Mouse (Mus musculus) brain, embryonic 14.5 days (tissue): Measurements from ENCODE around the gene Kctd3. TPM values are rescaled to one million over a fixed set of nuclear protein-coding genes. Genes with fewer than 3 reads are reported as not detected.

Source experiments
- DNase-seq: peaks from one replicate; pipeline ENCODE4 v3.0.0-alpha.2; 2011; ENCODE audit warnings: low read depth
- CTCF ChIP-seq: fragments of 200-500 bp; IDR thresholded peaks from 2 replicates; pipeline ENCODE4 v1.5.1; 2012; ENCODE audit warnings: inconsistent platforms, mild to moderate bottlenecking, moderate library complexity, borderline replicate concordance; ENCODE audit not compliant: insufficient read depth, insufficient read length; ENCODE audit errors: extremely low read depth
- POLR2A ChIP-seq: fragments of 200-500 bp; IDR thresholded peaks from 2 replicates; pipeline ENCODE4 v1.6.1; 2012; ENCODE audit warnings: mild to moderate bottlenecking, inconsistent platforms, borderline replicate concordance; ENCODE audit not compliant: poor library complexity, insufficient read depth, insufficient read length, severe bottlenecking; ENCODE audit errors: extremely low read depth
- polyA plus RNA-seq: library from polyadenylated mRNA; depleted of rRNA; stranded (reverse); fragments of >200 nt; gene quantifications from 2 replicates; pipeline ENCODE4 v1.2.3, GENCODE M21; 2012

The Kctd3 gene
- polyA plus RNA-seq, 1 experiment, result 97.5 TPM

DNA sequence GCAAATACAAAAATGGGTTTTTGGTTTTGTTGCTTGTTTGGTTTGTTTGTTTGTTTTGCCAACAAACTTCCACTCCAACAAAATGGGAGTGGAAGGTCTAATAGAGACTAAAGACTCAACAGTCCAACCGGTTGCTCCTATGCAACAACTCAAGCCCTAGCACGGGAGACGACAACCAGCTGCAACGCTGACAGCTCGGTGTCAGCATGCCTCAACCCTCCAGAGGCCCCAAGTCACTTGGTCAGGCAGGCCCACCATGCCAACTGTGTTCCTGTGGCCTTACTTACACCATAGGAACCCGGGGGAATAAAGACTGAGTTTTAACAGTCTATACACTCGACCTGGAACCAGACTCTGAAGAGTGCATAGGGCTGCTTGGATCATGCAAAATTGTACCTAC, 815 bp downstream of the Kctd3 start:
- TF ChIP-seq POLR2A (no peak), CTCF (no peak)
- no peak for DNase-seq

DNA sequence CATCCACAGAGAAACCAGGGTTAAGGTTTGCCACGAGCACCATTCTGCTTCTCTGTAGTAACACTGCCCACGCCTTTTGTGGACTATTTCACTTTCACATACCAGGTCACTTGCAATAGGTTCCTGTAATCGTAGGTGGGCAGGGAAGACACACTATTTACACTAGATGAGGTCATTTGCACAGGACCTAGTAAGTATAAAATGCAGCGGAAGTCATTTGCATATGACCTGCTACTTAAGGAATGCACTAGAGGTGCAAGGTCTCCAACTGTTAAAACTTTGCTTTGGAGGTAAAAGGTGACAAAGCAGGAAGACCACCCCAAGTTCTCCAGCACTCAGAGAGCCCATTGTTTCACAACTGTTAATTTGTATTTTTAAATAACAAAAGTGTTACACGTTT, 1.4 kb downstream of the Kctd3 start:
- TF ChIP-seq CTCF (no peak), POLR2A (no peak)
- no peak for DNase-seq

DNA sequence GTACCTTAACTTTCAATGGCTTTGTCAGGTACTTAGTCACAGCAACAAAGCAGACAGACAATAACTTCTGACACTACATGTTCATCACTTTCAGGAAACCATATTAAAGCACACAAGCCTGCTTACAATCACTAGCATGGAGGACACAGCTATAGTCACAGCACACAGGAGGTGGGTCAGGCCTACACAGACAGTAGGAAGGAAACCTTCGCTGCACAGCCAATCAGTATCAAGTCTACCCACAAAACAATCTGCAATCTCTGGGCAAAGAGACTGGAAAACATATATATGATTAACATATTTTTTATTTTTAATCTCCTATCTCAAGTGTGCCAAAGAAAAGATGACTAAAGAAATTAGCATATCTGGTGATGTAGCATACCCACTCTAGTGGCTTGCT, 2.9 kb downstream of the Kctd3 start:
- DNase-seq, result no peak
- TF ChIP-seq POLR2A, result no peak
- no peak for TF ChIP-seq CTCF

DNA sequence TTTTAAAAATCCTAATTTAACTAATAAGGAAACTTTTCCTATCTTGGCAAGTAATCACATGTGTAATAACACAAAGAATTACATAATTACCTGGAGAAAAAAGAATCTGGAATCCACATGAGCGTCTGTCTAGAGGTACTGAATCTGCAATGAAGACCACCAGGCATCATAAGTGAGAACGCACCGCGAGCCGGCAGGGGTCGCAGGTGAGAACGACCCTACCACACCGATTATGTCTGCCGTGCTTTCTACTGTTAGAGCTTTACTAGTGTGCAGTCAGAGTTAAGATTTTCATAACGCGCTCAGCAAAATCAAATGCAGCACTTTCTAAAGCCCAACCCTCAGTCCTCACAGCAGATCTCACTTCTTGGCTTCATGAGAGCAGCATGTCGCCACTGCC, 5.8 kb downstream of the Kctd3 start:
- no peak for DNase-seq
- no peak for TF ChIP-seq CTCF
- TF ChIP-seq POLR2A, result no peak

DNA sequence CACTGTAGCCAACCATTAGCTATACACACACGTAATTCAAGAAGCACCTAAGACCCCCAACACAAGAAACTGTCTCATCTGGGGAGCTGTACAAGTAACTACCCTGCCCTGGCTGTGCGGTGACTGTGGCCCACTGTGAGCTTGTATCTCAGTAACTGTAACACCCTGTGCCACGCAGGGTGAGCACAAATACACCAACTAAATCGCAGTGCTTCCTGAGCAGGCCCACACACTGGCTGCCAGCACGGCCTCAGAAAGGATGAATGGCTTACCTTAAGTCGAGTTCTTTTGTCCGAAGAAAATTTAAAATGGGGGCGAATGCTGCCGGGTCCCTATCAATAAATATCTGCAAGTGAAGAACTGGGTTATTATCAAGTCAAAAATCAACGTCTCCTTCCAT, 7.7 kb downstream of the Kctd3 start:
- no peak for TF ChIP-seq POLR2A
- no peak for TF ChIP-seq CTCF

DNA sequence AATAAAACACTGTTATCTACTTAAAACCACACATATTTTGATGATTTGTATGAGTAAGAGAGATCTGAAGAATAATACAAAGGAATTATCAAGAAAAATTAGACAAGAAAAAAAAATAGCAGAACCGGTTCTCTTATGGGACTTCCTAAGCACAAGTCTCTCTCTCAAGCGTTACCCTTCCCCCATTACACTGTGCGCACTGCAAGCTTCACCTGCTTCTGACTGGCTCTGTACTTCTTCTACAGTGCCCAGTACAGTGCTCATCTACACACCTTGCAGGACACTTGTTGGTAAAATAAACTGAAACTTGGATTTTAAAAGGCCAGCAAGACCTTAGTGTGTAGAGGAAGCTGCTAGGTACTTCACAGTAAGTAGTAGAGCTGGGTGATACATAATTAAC, 9.7 kb downstream of the Kctd3 start:
- TF ChIP-seq CTCF (no peak), POLR2A (no peak)
- DNase-seq, result no peak

More for the DNA sequence above, 7.7 kb downstream of the Kctd3 start:
- DNase-seq, result no peak

DNA sequence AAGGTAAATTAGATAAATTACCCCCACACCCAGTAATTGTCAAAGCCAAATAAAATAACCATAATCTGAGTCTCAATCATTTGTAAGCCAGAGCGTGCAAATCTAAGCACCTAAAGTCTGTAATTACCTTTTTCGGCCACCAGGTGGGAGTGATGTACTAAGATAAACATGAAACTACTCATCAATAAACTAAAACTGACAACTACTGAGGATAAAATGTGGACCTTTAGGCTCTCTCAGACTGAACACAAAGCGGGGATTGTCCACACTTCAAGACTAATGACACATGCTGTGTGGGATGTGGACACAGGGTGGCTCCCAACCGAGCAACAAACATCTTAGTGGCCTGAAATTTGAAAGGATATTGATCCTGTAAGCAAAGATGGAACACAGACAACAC, 14.4 kb downstream of the Kctd3 start:
- TF ChIP-seq CTCF (peak; percentile 20; the same call in 1 of the 2 replicates), POLR2A (no peak)

DNA sequence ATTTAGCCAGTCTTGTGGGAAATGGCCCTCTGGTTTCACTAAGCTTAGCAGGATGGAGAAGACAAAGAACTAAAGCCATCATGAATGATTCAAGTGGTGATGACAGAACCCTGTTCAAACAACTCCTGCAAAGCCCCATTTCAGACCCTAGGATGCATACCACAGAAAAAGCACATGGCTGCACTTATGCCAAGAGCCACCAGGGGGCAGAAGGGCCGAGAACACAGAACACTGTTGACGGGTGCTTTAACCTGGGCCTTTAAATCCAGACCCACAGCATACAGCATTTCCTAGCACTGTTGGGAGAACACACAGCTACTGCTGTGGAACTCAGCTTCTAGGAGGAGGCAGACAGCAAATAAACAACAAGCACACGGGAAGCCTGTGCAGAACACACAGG, 27.6 kb downstream of the Kctd3 start:
- TF ChIP-seq POLR2A (no peak), CTCF (peak; percentile 84)
- peak; percentile 47 for DNase-seq

More for the DNA sequence above, 14.4 kb downstream of the Kctd3 start:
- DNase-seq, result peak; percentile 77

DNA sequence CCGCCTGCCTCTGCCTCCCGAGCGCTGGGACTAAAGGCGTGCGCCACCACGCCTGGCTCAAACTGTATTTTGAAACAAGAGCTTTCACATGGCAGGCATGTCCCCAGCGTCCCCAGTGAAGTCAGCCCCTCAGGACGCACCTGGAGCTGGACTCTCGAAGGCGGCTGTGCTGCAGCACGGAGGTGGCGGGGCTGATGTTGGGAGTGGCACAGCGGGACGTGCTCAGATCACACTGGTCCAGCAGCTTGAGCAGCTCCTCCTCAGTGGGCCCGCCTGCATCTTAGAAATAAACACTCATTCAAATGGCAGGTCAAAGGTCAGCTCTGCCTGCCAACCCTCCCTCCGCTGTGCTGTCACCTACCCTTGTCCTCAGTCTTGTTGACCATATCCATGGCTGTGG, 33.7 kb downstream of the Kctd3 start:
- no peak for DNase-seq
- no peak for TF ChIP-seq CTCF
- no peak for TF ChIP-seq POLR2A

DNA sequence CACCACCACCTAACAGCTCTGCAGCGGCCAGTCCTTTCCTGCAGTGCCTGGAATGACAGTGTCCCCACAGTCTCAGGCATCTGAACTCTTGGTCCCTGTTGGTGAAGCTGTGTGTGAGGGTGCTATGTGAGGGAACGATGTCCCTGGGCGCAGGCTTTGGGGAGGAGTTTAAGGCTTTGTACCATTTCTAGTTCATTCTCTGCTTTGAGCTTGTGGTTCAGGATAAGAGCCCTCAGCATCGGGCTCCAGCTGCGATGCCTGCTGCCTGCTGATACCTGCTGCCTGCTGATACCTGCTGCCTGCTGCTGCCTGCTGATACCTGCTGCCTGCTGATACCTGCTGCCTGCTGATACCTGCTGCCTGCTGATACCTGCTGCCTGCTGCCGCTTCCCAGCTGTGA, 34.6 kb downstream of the Kctd3 start:
- no peak for DNase-seq

DNA sequence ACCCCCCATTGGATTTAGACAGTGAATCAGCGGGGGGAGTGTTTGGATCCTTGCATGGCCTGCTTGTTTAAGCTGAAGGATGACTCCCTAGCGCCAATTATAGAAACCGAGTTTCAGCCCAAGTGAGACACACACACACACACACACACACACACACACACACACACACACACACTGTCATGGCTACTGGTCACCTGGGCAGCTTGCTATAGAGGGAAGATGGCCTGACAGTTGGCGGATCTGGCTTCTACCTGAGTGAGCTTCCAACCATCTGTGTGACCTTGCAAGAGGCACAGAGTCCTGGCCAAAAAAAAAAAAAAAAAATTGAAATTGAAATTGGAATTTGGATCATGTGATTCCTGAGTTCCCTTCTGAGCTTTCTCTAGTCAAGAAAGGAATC, 55.1 kb downstream of the Kctd3 start:
- DNase-seq, result no peak
- TF ChIP-seq POLR2A, result no peak

More for the DNA sequence above, 34.6 kb downstream of the Kctd3 start:
- TF ChIP-seq CTCF (no peak), POLR2A (no peak)

DNA sequence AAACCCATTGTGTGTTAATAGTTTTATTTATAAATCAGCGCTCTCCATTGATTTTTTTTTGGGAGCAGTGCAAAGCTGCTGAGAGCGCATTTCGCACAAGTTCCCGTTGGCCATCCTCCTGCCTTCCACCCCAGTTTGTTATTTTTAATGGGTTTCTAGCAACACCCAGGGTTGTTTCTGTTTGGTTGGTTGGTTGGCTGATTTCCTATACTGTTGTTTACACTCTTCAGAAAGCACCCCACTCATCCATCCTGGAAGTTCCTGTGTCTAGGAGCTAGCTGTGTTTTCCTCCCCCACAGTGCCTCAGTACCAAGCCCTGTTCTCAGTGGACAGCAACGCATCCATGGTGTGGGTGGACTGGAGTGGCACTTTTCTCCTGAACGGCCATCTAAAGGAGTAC, 56.5 kb downstream of the Kctd3 start:
- no peak for DNase-seq
- no peak for TF ChIP-seq POLR2A
- TF ChIP-seq CTCF, result no peak

DNA sequence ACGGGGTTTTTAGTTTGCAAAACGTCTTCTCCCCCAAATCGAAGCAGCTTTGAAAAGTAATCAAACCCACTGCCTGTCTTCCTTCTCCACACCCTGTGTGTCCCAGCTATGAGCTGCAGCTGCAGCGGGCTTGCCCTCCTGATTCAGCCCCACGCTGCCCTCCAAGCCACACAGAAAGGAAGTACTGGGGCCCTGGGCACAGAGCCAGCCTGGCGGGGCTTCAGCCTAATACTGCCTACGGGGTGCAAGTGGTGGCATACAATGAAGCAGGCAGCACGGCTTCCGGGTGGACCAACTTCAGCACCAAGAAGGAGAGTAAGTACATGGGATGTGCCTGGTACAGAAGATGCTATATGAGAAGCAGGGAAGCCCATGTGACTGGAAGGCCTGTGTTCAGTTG, 59.4 kb downstream of the Kctd3 start:
- no peak for TF ChIP-seq POLR2A
- TF ChIP-seq CTCF, result no peak

DNA sequence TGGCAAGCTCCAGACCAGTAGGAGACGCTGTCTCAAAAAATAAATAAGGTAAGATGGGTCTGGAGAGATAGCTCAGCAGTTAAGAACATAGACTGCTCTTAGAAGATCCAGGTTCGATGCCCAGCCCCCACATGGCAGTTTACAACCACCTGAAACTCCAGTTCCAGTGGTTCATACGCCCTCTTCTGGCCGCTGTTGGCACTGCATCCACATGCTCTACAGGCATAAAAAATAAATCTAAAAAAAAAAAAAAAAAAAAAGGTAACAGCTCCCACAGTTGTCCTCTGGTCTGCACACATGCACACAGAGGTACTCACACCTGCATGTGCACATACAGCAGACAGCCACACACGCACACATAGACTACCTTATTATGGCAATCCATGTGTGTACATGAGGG, 59.8 kb downstream of the Kctd3 start:
- TF ChIP-seq POLR2A (no peak), CTCF (peak; percentile 55)
- peak; percentile 9 for DNase-seq

More for the DNA sequence above, 59.4 kb downstream of the Kctd3 start:
- peak; percentile 77 for DNase-seq
